Mouse (Mus musculus) ES-E14 (cell line): ENCODE data around the gene Itgb8. TPM values are rescaled to one million over a fixed set of nuclear protein-coding genes. Genes with fewer than 3 reads are reported as not detected.

Experiments used
- DNase-seq: peaks from one replicate; pipeline ENCODE4 v3.0.0-alpha.2; 2013; ENCODE audit warnings: low read depth, low spot score
- H3K27ac ChIP-seq: 2 replicates; pipeline ENCODE4 v1.5.1; 2012; ENCODE audit warnings: low read depth, mild to moderate bottlenecking, low read length, moderate library complexity, mixed read lengths; ENCODE audit not compliant: poor library complexity, insufficient read depth, severe bottlenecking
- H3K36me3 ChIP-seq: 2 replicates; pipeline ENCODE4 v1.6.1; 2012; ENCODE audit warnings: mild to moderate bottlenecking, low read length, moderate library complexity, mixed read lengths; ENCODE audit not compliant: control insufficient read depth, poor library complexity, insufficient read depth, severe bottlenecking
- H3K4me1 ChIP-seq, 2 experiments: fragments of 150-350 bp in 1 of 2; sonication (generic) in 1 of 2; 2 replicates each; pipeline ENCODE4 v1.6.1; 2012; ENCODE audit warnings: low read length in 2 of 2, mild to moderate bottlenecking in 1 of 2, mixed read lengths in 1 of 2; ENCODE audit not compliant: control insufficient read depth in 2 of 2, insufficient read depth in 2 of 2, poor library complexity in 1 of 2
- H3K4me3 ChIP-seq, 2 experiments: fragments of 150-350 bp in 1 of 2; sonication (generic) in 1 of 2; 2 replicates each; pipeline ENCODE4 v1.5.1; 2012; ENCODE audit warnings: low read length in 2 of 2, low read depth in 1 of 2, mild to moderate bottlenecking in 1 of 2, mixed read lengths in 1 of 2; ENCODE audit not compliant: insufficient read depth in 1 of 2, poor library complexity in 1 of 2, severe bottlenecking in 1 of 2
- H3K9ac ChIP-seq: 2 replicates; pipeline ENCODE4 v1.6.1; 2012; ENCODE audit warnings: low read depth, mild to moderate bottlenecking, low read length, mixed read lengths; ENCODE audit not compliant: poor library complexity, insufficient read depth, severe bottlenecking
- H3K9me3 ChIP-seq: fragments of 150-350 bp; sonication (generic); 2 replicates; pipeline ENCODE4 v1.6.1; 2012; ENCODE audit warnings: low read depth, mild to moderate bottlenecking, low read length; ENCODE audit not compliant: control insufficient read depth, insufficient read depth
- CHD2 ChIP-seq: IDR thresholded peaks from 2 replicates; pipeline ENCODE4 v1.6.1; 2014; ENCODE audit warnings: mild to moderate bottlenecking, low read depth, low read length, inconsistent platforms
- HCFC1 ChIP-seq: IDR thresholded peaks from 2 replicates; pipeline ENCODE4 v1.6.1; 2012; ENCODE audit warnings: low read length, inconsistent platforms, borderline replicate concordance; ENCODE audit not compliant: insufficient read depth
- MAFK ChIP-seq: IDR thresholded peaks from 2 replicates; pipeline ENCODE4 v1.6.1; 2014; ENCODE audit warnings: mild to moderate bottlenecking, low read depth, low read length, inconsistent platforms; ENCODE audit not compliant: insufficient read depth
- ZC3H11A ChIP-seq: IDR thresholded peaks from 2 replicates; pipeline ENCODE4 v1.6.1; 2012; ENCODE audit warnings: low read depth, mild to moderate bottlenecking, inconsistent platforms, low read length, borderline replicate concordance
- ZNF384 ChIP-seq: IDR thresholded peaks from 2 replicates; pipeline ENCODE4 v1.6.1; 2012; ENCODE audit warnings: low read depth, low read length, inconsistent platforms
- in situ Hi-C, 2 experiments: fragments of 600-800 bp; cut with MboI; formaldehyde crosslinking; loops; one replicate each; pipeline ENCODE4 v1.15.1; 2025; ENCODE audit warnings: low sequenced_read_pairs in 2 of 2, inconsistent platforms in 1 of 2; ENCODE audit not compliant: unreplicated experiment in 2 of 2
- total RNA-seq: library from RNA; depleted of rRNA; stranded (reverse); fragments of 300-350 nt; gene quantifications from 2 replicates; pipeline ENCODE4 v1.2.3, GENCODE M21; 2012

Gene Itgb8
- total RNA-seq, 1 experiment: 0.45 TPM

- DNase-seq: no peak
- Histone ChIP-seq H3K4me1 (no peaks in the 10 kb centered on the region), H3K27ac (no peak overlapping the region), H3K36me3 (no peaks in the 10 kb centered on the region), H3K9ac (no peak overlapping the region), H3K4me3 (no peak overlapping the region), H3K9me3 (no peaks in the 10 kb centered on the region)
- in situ Hi-C loops: no loop called here
- TF ChIP-seq HCFC1: no peak
Observed at GRCm38 (mm10) chr12:119207464-119207801, 31.2 kb downstream of the Itgb8 start.

GRCm38 (mm10) chr12:119206711-119207463, 31.7 kb downstream of the Itgb8 start:
- H3K27ac ChIP-seq: no peak overlapping the region
- TF ChIP-seq MAFK (no peak), HCFC1 (no peak), ZNF384 (no peak), ZC3H11A (no peak), CHD2 (no peak)
- H3K4me3 ChIP-seq: no peak overlapping the region
- H3K36me3 ChIP-seq: no peaks in the 10 kb centered on the region
- DNase-seq: no peak
- H3K4me1 ChIP-seq: no peaks in the 10 kb centered on the region
- no peak overlapping the region for H3K9ac ChIP-seq
- in situ Hi-C loops: no loop called here
- H3K9me3 ChIP-seq: no peaks in the 10 kb centered on the region

GRCm38 (mm10) chr12:119204411-119204810, 34.2 kb downstream of the Itgb8 start:
- DNase-seq: no peak
- no peaks in the 10 kb centered on the region for H3K4me1 ChIP-seq
- no peaks in the 10 kb centered on the region for H3K36me3 ChIP-seq
- in situ Hi-C loops: no loop called here
- TF ChIP-seq MAFK (no peak), HCFC1 (no peak), ZC3H11A (no peak), CHD2 (no peak), ZNF384 (no peak)
- H3K9me3 ChIP-seq: no peaks in the 10 kb centered on the region
- no peak overlapping the region for H3K4me3 ChIP-seq
- no peak overlapping the region for H3K27ac ChIP-seq
- no peak overlapping the region for H3K9ac ChIP-seq

GRCm38 (mm10) chr12:119202766-119203165, 35.8 kb downstream of the Itgb8 start:
- no peak for DNase-seq
- in situ Hi-C loops: no loop called here
- H3K27ac ChIP-seq: no peak overlapping the region
- TF ChIP-seq MAFK (no peak), ZC3H11A (no peak), CHD2 (no peak), HCFC1 (no peak), ZNF384 (no peak)
- H3K4me1 ChIP-seq: no peaks in the 10 kb centered on the region
- H3K4me3 ChIP-seq: no peak overlapping the region
- H3K36me3 ChIP-seq: no peaks in the 10 kb centered on the region
- no peaks in the 10 kb centered on the region for H3K9me3 ChIP-seq
- no peak overlapping the region for H3K9ac ChIP-seq

- TF ChIP-seq ZNF384 (no peak), CHD2 (no peak), HCFC1 (no peak), MAFK (no peak), ZC3H11A (no peak)
- H3K27ac ChIP-seq: no peak overlapping the region
- no peaks in the 10 kb centered on the region for H3K9me3 ChIP-seq
- no peaks in the 10 kb centered on the region for H3K36me3 ChIP-seq
- H3K4me3 ChIP-seq: no peak overlapping the region
- no peak overlapping the region for H3K9ac ChIP-seq
- in situ Hi-C loops: no loop called here
- H3K4me1 ChIP-seq: no peaks in the 10 kb centered on the region
- no peak for DNase-seq
Observed at GRCm38 (mm10) chr12:119195145-119195544, 43.5 kb downstream of the Itgb8 start.
